Mouse (Mus musculus) ovary, postnatal 10 days (tissue): ENCODE results near the gene Erich4.
"Not testable (repeated sequence)": the region's sequence is repeated elsewhere in the genome, so short reads cannot be mapped to it uniquely, and the experiment has no call there.

ENCODE experiments used
- DNase-seq: peaks from one replicate; pipeline ENCODE4 v3.0.0; 2022; ENCODE audit warnings: low spot score

Gene Erich4

DNA sequence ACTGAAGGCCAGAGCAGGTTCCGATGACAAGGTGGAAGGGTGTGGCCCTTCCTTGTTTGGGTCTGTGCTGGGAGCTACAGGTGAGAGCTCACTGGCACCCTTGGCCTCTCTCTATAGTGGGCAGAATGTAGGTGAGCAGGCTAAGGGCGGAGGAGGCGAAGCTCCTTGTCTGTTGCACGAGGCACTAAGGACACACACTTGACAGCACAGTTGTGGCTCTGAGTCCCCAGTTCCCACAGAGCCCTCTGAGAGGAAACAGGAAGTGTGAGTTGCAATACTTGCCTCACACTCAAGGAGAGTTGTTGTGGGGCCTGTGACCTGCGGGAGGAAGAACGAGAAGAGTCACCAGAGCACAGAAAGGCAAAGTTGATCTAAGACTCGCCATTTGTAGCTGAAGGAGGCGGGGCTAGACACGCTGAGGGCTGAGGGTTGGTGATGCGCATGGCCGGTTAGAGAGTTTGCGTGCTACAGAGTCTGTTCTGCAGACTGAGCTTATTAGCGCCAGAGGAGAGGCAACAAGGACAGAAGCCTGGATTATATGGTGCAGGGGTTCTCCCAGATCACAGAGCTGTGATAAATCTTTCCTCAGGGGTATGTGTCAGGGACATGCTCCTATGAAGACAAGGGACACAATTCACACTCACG lies 38.8 kb downstream of the Erich4 start:
- not testable (repeated sequence) for DNase-seq

DNA sequence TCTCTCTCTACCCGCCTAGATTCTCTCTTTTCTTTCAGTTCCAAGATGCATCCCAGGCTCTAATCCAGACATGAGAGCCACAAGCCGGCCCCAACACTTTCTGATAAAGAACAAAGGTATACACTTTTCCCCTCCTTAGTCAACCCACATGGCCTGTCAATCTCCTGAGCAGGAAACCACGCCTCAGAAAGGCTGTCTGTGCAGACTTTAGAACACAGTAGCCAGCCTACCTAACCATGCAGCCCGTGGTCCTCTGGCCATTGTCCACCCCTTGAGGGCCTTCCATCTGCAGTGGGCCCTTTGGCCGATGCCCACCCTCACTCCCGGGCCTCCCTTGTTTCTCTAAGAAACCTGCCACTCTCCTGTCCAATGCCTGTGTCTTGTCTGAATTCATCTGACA lies 39.4 kb downstream of the Erich4 start:
- not testable (repeated sequence) for DNase-seq

DNA sequence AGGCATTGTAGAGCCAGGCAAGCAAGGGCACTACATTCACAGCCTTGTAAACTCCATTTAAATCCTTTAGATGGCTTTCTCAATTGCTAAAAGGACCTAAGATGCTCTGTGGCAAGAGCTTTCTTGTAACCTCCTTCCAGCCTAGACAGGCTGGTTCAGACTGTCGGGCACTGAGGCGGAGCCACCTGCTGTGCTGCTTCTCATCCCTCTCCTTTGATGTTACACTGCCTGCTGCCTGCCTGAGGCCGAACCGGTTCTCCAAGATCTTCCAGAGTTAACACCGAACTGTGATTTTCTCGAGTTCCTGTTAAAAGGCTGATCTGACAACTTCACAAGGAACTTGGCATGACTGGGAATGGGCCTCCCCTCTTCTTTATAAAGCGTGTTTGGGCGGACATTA lies 39.8 kb downstream of the Erich4 start:
- DNase-seq, result no peak

DNA sequence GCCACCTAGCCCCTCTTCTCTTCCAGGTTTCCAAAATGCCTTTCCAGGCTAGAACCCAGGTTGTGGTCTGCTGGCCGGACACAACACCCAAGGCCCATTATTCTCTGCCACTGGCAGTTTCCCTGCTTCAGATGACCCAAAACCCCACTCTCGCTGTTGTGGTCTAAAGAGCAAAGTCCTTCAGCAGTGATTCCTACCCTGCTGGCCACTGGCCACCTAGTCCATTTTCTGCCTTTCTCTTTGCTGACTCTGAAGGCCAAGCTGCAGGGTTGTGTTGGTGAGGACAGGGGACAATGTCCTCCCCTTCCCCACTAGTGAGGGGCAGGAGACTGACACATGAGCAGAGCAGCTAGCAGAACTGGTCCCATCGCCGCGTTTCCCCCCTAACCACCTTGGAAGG lies 40.6 kb downstream of the Erich4 start:
- DNase-seq, result no peak

DNA sequence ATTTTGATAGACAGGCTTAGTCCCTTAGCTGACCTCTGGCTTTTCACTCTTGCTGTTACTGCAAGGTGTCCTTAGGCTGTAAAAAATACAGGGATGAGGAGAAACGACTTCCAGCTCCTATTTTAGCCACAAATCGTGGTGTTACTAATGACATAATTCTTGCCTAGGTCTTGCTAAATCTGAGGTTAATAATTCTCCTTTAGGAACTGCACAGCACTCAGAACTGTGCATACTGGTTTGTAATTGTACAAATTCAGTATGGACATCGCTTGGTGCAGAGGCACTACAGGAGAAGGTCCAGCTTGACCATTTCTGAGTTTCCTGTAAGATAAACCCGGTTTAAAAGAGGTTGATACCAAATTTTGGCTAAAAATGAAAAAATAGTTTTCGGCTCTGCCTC lies 41.9 kb downstream of the Erich4 start:
- not testable (repeated sequence) for DNase-seq

DNA sequence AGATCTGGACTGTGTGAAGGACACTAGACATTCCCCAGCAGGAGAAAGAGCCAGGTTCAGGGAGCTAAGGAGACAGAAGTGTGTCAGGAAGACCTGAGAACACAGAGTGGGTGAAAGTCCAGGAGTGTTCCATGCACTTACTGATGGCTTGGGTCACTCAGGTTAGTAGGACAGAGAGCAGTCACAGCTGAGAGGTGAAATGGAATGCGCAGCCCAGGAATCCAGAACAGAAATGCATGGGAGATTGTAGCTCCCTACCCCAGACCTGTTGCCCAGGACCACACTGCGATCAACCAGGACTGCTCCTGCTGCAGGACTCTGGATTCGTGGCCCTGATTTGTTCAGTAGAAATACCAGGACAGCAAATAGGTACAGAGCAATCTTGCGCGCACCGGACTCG lies 47.0 kb downstream of the Erich4 start:
- no peak for DNase-seq
